Mouse (Mus musculus) gastrocnemius, postnatal 14 days (tissue): ENCODE results near the gene Lclat1. TPM values are rescaled to one million over a fixed set of nuclear protein-coding genes. Genes with fewer than 3 reads are reported as not detected.

ENCODE experiments used
- DNase-seq: peaks from one replicate; pipeline ENCODE4 v3.0.0; 2021; ENCODE audit warnings: mixed read lengths
- intact Hi-C: fragments of 180-260 bp; cut with DNase I; formaldehyde crosslinking; loops from one replicate; pipeline ENCODE4 v1.15.1; 2025; ENCODE audit warnings: low total_unique reads
- long read RNA-seq, 2 experiments: library from polyadenylated mRNA; stranded (forward); transcript quantifications; one replicate each; pipeline ENCODE4 v2.0.0; 2021
- total RNA-seq, 2 experiments: library from RNA; stranded (reverse); gene quantifications; 2 replicates each; pipeline ENCODE4 v1.2.3; 2021

The Lclat1 gene
- total RNA-seq, result 10 to 100 TPM; 10.8 to 11.7 TPM
- long read RNA-seq, experiment 1, full-length matches to known transcripts, result 1 of 6 reads
- long read RNA-seq, experiment 1, partial matches to known transcripts, result 0 of 6 reads
- long read RNA-seq, experiment 1, other reads (novel, unspliced or antisense), result 5 of 6 reads
- long read RNA-seq, experiment 2, partial matches to known transcripts, result 0 of 5 reads
- long read RNA-seq, experiment 2, other reads (novel, unspliced or antisense), result 5 of 5 reads

- DNase-seq, result peak; percentile 94
- intact Hi-C loops, result no loop called here
Observed at GRCm38 (mm10) chr17:73107158-73108157, at the start of gene Lclat1. Gene Lclat1 (plus strand): TSS chr17:73107985.

GRCm38 (mm10) chr17:73058319-73058718, 49.5 kb upstream of the Lclat1 start:
- intact Hi-C loops, result no loop called here
- DNase-seq, result no peak

- intact Hi-C loops, result no loop called here
Observed at GRCm38 (mm10) chr17:73060224-73060896, 47.4 kb upstream of the Lclat1 start.

GRCm38 (mm10) chr17:73060897-73061252, 46.9 kb upstream of the Lclat1 start:
- no peak for DNase-seq
- intact Hi-C loops, result no loop called here

More at GRCm38 (mm10) chr17:73060224-73060896, 47.4 kb upstream of the Lclat1 start:
- DNase-seq, result no peak

DNA sequence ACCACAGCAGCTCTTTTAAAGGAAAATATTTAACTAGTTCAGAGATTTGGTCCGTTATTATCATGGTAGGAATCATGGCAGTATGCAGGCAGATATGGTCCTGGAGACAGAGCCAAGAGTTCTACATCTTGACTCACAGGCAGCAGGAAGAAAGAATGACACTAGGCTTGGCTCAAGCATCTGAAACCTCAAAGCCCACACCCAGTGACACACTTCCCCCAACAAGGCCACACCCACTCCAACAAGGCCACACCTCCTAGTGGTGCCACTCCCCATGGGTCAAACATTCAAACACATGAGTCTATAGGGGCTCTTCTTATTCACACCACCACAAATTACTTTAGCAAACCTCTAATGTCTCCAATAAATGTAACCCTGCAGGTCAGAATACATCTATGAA, 45.1 kb upstream of the Lclat1 start:
- intact Hi-C loops, result no loop called here

DNA sequence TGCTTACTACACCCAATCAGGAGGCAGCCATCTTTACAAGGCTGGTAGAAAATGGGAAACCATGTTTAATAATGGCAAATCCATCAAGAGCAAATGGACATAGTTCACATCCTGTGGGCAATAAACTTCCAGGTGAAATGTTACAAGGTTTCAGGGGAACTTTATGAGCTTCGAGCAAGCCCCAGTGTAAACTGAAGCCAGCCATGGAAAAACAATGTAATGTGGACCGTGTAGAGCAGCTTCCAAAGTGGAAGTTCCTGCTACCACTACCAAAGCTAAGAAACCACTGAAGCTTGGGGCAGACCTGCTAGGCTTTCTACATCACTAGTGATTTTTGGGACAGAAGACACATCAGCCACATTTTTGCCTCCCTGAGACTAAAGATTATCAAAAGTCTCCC, 44.5 kb upstream of the Lclat1 start:
- no peak for DNase-seq
- intact Hi-C loops, result no loop called here

More for the DNA sequence above, 45.1 kb upstream of the Lclat1 start:
- no peak for DNase-seq

DNA sequence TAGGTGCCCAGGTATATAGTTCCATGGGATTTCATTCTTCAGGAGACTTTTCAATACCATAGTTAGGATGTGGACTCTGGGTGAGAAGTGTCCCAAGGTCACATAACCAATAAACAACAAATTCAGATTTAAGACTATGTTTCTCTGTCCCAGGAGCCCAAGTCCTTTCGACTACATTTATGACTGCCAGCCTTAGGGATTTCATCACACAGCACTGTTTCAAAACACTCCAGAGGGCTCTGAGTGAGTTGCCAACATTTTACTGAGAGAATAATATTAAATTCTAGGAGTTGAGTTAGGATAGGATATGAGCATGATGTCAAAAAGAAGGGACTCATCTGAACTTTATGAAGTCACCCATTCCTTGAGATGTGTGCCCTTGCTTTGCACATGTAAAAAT, 44.0 kb upstream of the Lclat1 start:
- intact Hi-C loops, result no loop called here
- no peak for DNase-seq

GRCm38 (mm10) chr17:73066387-73067169, 41.2 kb upstream of the Lclat1 start:
- DNase-seq, result no peak
- intact Hi-C loops, result no loop called here

DNA sequence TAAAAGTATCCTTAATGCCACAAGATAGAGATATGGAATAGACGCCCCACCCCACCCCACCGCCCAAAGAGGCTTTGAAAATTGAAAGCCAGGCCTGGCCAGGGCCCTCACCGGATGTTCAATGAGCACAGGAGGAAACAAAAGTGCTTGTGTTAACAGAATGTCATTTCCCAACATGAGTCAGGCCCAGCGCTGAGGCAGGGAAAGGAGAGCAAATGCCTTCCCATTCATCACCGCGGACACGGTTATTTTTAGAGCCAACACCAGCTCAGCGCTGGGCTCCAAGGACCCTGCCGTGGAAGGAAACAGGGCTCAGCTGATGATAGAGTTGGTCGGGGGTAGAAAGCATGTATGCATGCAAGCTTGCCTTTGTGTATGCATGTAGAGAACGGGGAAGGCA, 40.4 kb upstream of the Lclat1 start:
- peak; percentile 14 for DNase-seq
- intact Hi-C loops, result no loop called here

DNA sequence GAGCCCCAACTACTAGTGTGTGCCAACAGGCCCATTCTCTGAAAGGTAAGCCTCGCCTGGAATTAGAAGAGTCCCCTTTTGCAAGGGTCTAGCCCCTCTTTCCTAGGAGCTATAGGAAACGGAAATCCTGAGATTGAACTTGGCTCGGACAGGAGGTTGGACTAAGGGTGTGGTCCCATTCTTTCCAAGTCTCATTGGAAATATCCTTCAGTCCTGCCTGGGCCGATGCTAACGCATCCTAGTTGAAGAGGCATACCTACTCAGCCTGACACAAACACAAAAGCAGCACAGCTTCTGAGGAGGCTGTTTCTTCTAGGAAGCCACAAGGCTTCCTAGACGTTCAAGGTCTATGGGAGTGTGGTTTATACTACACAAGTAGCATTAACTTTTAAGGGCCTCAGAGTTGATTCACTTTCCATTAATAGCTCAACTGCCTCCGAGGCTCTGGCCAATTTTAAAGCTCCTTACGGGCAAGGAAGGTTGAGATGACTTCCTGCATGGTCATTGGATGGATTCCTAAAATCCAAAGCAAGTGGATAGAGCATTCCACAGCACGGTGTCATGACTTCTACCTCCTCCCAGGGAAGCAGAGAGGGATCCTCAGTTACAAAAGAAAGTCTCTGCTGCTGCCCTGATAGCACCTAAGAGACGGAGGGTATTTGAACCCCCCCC, 39.3 kb upstream of the Lclat1 start:
- intact Hi-C loops, result no loop called here
- no peak for DNase-seq

DNA sequence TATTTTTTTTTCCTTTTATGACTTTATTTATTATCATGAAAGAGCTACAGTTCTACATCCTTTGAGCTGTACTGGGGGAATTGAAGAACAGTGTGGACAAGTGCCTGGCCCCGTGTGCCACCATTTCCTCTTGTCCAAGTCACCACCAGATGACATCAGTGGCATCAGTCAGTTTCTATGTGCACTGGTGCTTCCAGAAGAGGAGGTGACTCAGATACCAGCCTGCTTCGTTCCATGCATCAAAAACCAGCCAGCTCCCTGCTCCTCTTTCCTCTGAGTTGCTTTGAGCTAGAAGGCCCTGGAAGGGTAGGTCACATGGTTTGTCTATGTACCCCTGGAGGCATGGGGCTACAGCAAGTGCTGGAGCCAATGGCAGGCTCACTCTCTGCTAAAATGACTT, 37.3 kb upstream of the Lclat1 start:
- DNase-seq, result no peak
- intact Hi-C loops, result no loop called here

DNA sequence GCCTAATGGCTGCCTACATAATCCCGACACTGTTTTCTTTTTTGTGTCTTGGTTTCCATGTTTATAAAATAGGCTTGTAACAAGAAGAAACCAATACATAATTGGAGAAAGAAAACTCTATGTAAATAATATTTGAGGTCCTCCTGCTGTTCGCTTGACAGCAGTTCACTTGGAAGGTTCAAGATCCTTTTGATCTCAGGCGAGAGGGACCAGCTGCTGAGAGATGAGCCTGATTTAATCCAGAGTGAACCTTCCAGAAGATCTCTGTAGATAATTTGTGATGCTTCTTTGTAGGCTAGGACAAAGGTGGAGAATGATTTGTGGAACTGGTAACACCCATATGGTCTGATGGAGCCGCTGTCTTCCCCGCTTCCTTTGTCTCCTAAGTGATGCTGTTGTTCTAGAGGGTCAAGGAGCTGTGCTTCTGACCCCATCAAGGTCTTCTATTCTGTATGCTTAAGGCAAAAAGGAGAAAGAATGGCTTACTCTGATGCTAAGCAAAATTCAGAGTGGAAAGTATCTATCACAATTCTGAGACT, 36.0 kb upstream of the Lclat1 start:
- intact Hi-C loops, result no loop called here
- DNase-seq, result no peak

DNA sequence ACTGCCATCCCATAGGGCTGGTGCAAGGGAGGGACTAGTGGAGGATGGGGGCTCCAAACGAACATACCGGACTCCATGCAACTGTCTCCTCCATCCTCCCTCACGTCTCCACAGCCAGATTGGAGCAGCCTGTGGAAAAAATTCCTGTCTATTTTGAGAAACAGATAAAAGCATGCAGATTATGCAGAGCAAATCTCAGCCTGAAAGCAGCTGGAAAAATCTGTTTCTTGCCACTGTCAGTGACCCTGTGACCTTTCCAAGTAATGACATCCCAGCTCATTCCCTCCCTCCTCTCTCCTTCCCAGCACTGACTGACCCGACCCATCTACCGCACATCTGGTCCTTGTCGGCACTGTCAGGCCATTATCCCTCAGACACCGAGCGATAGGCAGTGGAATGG, 35.5 kb upstream of the Lclat1 start:
- peak; percentile 23 for DNase-seq
- intact Hi-C loops, result no loop called here

DNA sequence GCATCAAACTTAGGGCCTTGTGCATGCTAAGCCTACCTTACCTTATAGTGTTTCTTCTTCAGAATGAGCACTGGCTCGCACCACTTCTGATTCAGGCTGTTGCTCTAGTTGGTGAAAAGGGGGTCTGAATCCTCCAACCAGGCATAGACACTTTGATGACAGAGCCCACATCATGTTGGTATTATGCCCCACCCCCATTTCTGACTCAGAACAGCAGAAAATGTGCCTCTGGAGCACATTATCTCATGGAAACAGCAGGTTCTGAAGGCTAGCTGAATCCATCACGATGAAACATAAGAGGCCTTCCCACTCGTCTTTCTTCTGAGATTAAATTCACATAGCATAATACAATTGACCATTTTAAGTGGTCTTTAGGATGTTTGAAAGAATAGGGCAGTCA, 33.2 kb upstream of the Lclat1 start:
- no peak for DNase-seq
- intact Hi-C loops, result no loop called here

DNA sequence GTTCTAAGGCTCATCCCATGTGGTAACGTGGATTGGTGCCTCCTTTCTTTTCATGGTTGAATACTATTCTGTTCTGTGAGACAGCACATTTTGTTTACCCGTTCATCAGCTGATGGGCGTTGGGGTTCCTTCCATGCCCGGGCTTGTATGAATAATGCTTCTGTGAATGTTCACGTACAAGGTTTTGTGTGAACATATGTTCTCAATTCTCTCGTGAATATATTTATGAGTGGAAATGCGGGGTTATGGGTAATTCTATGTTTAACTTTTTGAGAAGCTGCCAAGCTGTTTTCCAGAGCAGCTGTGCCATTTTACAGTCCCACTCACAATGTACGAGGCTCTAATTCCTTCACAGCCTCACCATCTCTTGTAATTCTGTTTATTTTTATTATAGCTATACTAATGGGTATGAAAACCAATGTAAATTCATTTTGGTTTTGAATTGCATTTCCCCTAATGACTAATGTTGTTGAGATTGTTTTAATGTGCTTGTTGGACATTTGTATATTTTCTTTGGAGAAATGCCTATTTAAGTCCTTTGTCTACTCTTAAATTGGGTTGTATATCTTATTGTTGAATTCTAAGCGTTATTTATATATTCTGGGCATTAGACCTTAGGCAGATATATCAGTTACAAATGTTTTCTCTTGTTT, 32.4 kb upstream of the Lclat1 start:
- intact Hi-C loops, result no loop called here
- no peak for DNase-seq

DNA sequence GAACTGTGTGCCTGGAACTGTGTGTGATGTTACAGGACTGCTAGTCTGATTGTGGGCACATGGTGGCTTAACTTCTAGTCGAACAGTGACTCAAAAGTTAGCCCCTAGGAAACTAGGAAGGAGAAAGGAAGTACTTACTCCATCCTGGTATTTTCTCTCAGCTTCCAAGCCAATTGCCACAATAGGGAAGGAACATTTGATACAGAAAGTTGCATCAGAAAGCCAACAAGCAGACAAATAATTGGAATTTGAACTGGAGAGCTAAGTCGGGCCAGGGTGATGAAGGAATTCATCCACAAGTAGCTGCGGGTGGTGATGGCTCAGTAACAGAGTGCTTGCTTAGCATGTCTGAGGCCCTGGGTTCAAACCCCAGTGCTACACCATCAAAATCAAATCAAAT, 30.1 kb upstream of the Lclat1 start:
- intact Hi-C loops, result no loop called here
- no peak for DNase-seq

DNA sequence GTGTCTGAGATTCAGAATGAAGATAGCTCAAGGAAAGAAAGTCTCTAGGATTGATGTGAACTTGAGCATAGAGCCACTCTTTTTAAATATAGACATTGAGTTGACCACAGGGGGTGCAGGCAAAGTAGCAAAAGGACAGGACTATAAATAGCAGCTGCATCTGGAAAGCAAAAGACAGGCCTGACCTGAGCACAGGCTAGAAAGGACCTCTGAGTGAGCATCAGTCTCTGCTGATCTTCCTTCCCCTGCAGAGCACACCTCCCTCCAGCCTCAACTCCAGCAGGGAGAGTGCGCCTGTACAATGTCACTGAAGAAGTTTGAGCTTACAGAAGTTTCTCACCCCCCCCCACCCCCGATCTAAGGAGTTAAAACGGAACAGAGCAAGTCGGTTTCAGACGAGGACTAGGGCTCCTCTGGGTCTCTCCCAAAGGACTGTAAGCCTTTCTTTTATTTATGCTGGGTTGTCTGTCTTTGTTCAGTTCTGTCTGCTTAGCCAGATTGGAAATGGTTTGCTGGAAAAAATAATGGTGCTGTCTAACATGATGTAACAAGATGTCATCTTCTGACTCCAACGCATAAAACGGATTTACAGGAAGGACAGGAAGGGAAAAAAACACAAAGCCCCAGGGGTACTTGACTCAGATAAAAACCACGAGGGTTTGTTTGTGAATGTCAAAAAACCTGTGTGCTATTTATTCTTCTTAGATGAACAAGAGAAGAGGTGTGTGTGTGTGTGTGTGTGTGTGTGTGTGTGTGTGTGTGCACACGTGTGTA, 26.2 kb upstream of the Lclat1 start:
- DNase-seq, result no peak
- intact Hi-C loops, result no loop called here
